Mouse (Mus musculus): ENCODE results near the gene Npb. TPM values are rescaled to one million over a fixed set of nuclear protein-coding genes. Genes with fewer than 3 reads are reported as not detected.

Gene Npb
- polyA plus RNA-seq, 1 experiment from 2014 or later, result not detected

DNA sequence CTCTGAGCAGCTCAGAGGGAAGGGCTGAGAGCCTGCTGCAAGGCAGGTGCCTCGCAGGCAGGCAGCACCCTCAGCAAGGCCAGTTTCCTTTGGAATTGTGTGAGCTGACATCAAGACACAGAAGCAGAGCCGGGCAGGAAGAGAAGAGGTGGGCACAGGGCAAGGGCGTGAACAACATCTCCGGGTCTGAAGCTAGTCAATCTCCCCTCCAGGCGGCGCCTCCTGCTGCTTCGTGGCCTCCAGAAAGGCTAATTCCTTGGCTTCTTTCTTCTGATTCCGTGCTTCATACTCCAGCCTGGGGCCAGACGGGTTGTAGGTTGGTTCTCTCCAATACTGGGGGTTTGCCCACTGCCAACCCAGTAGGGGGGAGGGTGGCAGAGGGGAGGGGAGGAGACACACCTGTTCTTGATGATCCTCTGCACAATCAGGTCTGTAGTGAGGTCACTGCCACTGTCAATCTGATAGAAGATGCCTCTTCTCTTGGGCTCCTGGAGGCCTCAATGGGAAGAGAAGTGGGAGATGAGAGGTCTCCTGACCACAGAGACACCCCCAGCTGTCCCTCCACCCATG lies 2.3 kb downstream of the Npb start:
- 77% methylated on average over 9 of the region's 9 CpGs for WGBS
- H3K27ac ChIP-seq (ENCODE audit: low read length), result no peak overlapping the region
- H3K9ac ChIP-seq (replicated peaks; ENCODE audit: low read depth, low read length), result no peak overlapping the region
- peaks cover 3% of the 10 kb centered on the region for H3K27me3 ChIP-seq (replicated peaks; ENCODE audit: control insufficient read depth, insufficient read depth, low read length)
- no peaks in the 10 kb centered on the region for H3K9me3 ChIP-seq (ENCODE audit: control insufficient read depth, low read length)
- peaks cover 23% of the 10 kb centered on the region for H3K36me3 ChIP-seq (ENCODE audit: control insufficient read depth, insufficient read depth)
- ATAC-seq, result no peak
- no peak overlapping the region for H3K4me2 ChIP-seq (ENCODE audit: low read length)
- H3K4me3 ChIP-seq (replicated peaks; ENCODE audit: low read length), result no peak overlapping the region
- peaks cover 9% of the 10 kb centered on the region for H3K4me1 ChIP-seq (replicated peaks; ENCODE audit: control insufficient read depth, insufficient read depth, low read length)

DNA sequence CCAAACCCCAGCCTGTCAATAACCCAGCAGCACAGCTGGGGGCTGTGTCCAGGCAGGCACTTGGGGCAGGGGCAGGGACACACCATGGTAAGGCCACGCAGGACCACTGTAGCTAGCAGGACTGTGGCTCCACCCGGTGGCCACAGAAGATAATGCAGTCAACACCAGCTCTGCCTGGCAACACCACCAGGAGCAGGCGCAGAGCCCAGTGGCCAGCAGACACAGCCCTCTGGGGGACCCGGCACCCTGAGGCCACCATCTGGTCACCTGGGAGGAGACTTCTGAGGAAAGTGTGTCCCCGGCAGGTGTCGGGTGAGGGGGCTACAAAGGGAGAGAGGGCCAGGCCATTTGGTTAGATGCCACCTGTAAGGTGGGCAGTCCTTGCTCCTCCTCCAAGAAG lies 4.5 kb downstream of the Npb start:
- Histone ChIP-seq H3K27me3 (replicated peaks; ENCODE audit: control insufficient read depth, insufficient read depth, low read length) (peaks cover 3% of the 10 kb centered on the region), H3K27ac (ENCODE audit: low read length) (no peak overlapping the region), H3K9me3 (ENCODE audit: control insufficient read depth, low read length) (no peaks in the 10 kb centered on the region), H3K36me3 (ENCODE audit: control insufficient read depth, insufficient read depth) (peaks cover 18% of the 10 kb centered on the region), H3K4me1 (replicated peaks; ENCODE audit: control insufficient read depth, insufficient read depth, low read length) (peaks cover 25% of the 10 kb centered on the region), H3K4me3 (replicated peaks; ENCODE audit: low read length) (no peak overlapping the region), H3K4me2 (ENCODE audit: low read length) (no peak overlapping the region), H3K9ac (replicated peaks; ENCODE audit: low read depth, low read length) (no peak overlapping the region)
- ATAC-seq, result no peak
- 39% methylated on average over 6 of the region's 6 CpGs for WGBS

DNA sequence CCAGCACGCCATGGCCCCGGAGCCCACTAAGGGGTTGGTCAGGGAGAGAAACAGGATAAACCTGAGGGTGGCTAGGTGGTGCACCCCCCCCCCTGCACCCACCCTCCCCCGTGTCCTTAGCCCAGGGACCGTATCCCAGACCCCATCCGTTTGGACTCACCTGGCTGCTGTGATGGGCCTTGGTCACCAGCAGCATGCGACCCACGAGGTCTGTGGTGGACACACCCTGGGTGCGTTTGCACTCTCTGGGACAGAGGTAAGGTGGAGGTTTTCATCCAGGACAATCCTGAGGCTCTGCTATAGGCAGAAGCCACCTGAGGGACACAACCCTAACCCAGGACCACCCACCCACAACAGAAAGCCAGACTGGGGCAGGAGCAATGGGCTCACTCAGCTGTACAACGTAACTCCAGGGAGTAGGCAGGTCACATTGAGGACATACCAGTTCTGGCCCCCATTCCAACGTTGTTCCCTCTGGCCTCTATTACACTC lies 5.2 kb downstream of the Npb start:
- H3K36me3 ChIP-seq (ENCODE audit: control insufficient read depth, insufficient read depth), result peaks cover 21% of the 10 kb centered on the region

DNA sequence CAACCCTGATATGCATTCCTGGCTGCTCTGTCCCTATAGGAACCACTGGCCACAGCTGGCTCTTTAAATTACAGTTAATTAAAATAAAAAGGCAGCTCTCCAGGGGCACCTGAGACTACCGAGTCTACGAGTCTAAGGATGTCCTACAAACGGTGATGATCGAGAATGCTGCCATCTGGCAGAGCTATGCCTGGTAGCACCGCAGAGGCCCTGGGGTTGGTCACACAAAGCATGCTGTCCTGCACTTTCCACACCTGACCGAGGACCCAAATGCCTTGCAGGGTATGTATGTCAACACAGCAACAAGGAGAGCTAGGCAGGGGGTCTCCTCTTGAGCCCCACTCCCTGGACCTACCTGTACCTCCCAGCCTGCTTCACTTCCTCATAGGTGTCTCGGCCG lies 5.7 kb downstream of the Npb start:
- ATAC-seq, result no peak

More for the DNA sequence above, 5.2 kb downstream of the Npb start:
- Histone ChIP-seq H3K9ac (replicated peaks; ENCODE audit: low read depth, low read length) (no peak overlapping the region), H3K27me3 (replicated peaks; ENCODE audit: control insufficient read depth, insufficient read depth, low read length) (peaks cover 3% of the 10 kb centered on the region), H3K27ac (ENCODE audit: low read length) (no peak overlapping the region), H3K4me1 (replicated peaks; ENCODE audit: control insufficient read depth, insufficient read depth, low read length) (peaks cover 20% of the 10 kb centered on the region), H3K4me3 (replicated peaks; ENCODE audit: low read length) (no peak overlapping the region), H3K4me2 (ENCODE audit: low read length) (no peak overlapping the region), H3K9me3 (ENCODE audit: control insufficient read depth, low read length) (no peaks in the 10 kb centered on the region)
- ATAC-seq, result no peak
- WGBS, result 90% methylated on average over 10 of the region's 10 CpGs

DNA sequence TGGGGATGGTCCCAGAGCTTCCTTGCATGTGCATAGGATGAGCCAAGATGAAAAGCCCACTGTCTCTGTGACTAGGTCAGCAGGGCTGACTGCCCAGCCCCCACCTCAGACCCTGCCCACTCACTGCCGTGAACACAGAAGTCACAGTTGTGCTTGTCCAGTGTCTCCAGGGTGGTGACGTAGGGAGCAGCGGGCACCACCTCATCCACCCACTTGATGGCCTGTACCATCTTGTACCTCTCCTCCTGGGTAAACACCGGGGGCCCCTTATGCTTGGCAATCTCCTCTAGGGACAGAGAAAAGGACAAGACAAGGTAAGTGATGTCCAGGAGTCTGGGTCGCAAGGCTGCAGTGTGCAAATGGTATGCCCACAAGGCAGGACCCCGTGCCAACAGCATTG lies 6.9 kb downstream of the Npb start:
- no peaks in the 10 kb centered on the region for H3K9me3 ChIP-seq (ENCODE audit: control insufficient read depth, low read length)
- H3K9ac ChIP-seq (replicated peaks; ENCODE audit: low read depth, low read length), result no peak overlapping the region
- WGBS, result 94% methylated on average over 6 of the region's 6 CpGs
- H3K4me3 ChIP-seq (replicated peaks; ENCODE audit: low read length), result no peak overlapping the region
- H3K4me1 ChIP-seq (replicated peaks; ENCODE audit: control insufficient read depth, insufficient read depth, low read length), result peaks cover 17% of the 10 kb centered on the region
- H3K27me3 ChIP-seq (replicated peaks; ENCODE audit: control insufficient read depth, insufficient read depth, low read length), result no peaks in the 10 kb centered on the region
- peaks cover 24% of the 10 kb centered on the region for H3K36me3 ChIP-seq (ENCODE audit: control insufficient read depth, insufficient read depth)
- ATAC-seq, result no peak
- no peak overlapping the region for H3K27ac ChIP-seq (ENCODE audit: low read length)
- no peak overlapping the region for H3K4me2 ChIP-seq (ENCODE audit: low read length)

More for the DNA sequence above, 5.7 kb downstream of the Npb start:
- Histone ChIP-seq H3K4me1 (replicated peaks; ENCODE audit: control insufficient read depth, insufficient read depth, low read length) (peaks cover 17% of the 10 kb centered on the region), H3K27me3 (replicated peaks; ENCODE audit: control insufficient read depth, insufficient read depth, low read length) (peaks cover 3% of the 10 kb centered on the region), H3K36me3 (ENCODE audit: control insufficient read depth, insufficient read depth) (peaks cover 22% of the 10 kb centered on the region), H3K27ac (ENCODE audit: low read length) (no peak overlapping the region), H3K9me3 (ENCODE audit: control insufficient read depth, low read length) (no peaks in the 10 kb centered on the region), H3K9ac (replicated peaks; ENCODE audit: low read depth, low read length) (no peak overlapping the region), H3K4me3 (replicated peaks; ENCODE audit: low read length) (no peak overlapping the region), H3K4me2 (ENCODE audit: low read length) (no peak overlapping the region)
- 85% methylated on average over 8 of the region's 8 CpGs for WGBS

DNA sequence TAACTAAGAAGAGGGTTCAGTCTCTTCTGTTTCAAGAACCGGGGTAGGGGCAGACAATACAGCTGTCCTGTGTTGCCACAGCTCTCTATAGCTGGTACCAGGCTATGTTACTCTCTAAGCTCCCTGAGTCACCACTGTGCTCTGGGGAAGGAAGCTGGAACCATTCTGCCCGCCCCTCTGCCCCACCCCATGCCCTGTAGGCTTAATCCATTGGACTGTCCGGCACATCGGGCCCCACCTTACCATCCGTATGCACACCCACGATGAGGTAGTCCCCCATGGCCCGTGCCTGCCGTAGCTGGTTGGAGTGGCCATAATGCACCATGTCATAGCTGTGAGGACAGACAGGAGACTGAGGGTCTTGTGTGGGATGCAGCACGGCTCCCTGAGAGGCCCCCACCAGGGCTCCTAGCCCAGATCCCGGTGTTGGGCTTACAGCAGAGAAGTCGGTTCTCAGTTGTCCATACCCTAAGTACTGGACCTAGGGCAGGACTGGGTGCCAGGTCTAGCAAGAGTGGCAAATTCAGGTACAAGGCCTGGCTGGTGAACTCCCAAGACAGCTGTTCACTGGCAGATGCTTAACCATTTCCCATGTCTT lies 7.4 kb downstream of the Npb start:
- Histone ChIP-seq H3K4me2 (ENCODE audit: low read length) (no peak overlapping the region), H3K9me3 (ENCODE audit: control insufficient read depth, low read length) (no peaks in the 10 kb centered on the region), H3K4me1 (replicated peaks; ENCODE audit: control insufficient read depth, insufficient read depth, low read length) (peaks cover 17% of the 10 kb centered on the region), H3K4me3 (replicated peaks; ENCODE audit: low read length) (no peak overlapping the region), H3K9ac (replicated peaks; ENCODE audit: low read depth, low read length) (no peak overlapping the region), H3K27ac (ENCODE audit: low read length) (no peak overlapping the region), H3K36me3 (ENCODE audit: control insufficient read depth, insufficient read depth) (peaks cover 27% of the 10 kb centered on the region), H3K27me3 (replicated peaks; ENCODE audit: control insufficient read depth, insufficient read depth, low read length) (no peaks in the 10 kb centered on the region)
- no peak for ATAC-seq
- 93% methylated on average over 11 of the region's 11 CpGs for WGBS

DNA sequence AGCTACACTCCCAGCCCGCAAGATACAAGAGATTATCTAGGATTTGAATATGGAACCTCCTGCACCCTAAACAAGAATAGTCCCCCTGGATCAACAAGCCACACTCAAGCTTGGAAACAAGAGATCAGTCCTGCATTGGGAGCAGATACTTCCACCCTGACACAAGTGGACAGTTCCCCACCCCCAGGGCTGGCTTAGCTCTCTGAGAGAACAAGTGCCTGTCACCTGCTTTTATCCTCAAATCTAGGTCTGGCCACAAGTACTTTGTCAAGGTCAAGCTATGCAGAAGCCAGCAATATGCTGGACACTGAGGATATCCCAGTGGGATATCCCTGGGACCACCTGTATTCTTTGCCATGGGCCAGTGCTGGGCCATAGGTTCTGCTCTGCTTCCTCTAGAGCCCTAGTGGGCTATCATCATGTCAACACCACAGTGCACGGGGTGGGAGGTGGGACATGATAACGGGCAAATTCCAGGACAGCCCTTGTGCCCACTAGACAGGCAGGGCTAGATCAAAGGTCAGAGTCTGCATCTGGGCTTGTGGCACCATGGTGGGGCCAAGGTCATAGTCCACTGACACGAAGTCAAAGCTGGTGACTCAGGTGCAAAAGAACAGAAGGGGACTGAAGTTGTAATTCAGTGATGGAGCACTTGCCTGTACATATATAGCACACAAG lies 8.5 kb downstream of the Npb start:
- no peaks in the 10 kb centered on the region for H3K27me3 ChIP-seq (replicated peaks; ENCODE audit: control insufficient read depth, insufficient read depth, low read length)
- ATAC-seq, result no peak
- H3K4me1 ChIP-seq (replicated peaks; ENCODE audit: control insufficient read depth, insufficient read depth, low read length), result peaks cover 17% of the 10 kb centered on the region
- H3K27ac ChIP-seq (ENCODE audit: low read length), result peak overlapping the region; percentile 33; the same call in 1 of the 2 replicates
- H3K9me3 ChIP-seq (ENCODE audit: control insufficient read depth, low read length), result no peaks in the 10 kb centered on the region
- WGBS, result 44% methylated on average over 4 of the region's 4 CpGs
- peak overlapping the region; percentile 78 for H3K9ac ChIP-seq (replicated peaks; ENCODE audit: low read depth, low read length)
- peak overlapping the region; percentile 67 for H3K4me3 ChIP-seq (replicated peaks; ENCODE audit: low read length)
- H3K4me2 ChIP-seq (ENCODE audit: low read length), result peak overlapping the region; percentile 62
- H3K36me3 ChIP-seq (ENCODE audit: control insufficient read depth, insufficient read depth), result peaks cover 22% of the 10 kb centered on the region

DNA sequence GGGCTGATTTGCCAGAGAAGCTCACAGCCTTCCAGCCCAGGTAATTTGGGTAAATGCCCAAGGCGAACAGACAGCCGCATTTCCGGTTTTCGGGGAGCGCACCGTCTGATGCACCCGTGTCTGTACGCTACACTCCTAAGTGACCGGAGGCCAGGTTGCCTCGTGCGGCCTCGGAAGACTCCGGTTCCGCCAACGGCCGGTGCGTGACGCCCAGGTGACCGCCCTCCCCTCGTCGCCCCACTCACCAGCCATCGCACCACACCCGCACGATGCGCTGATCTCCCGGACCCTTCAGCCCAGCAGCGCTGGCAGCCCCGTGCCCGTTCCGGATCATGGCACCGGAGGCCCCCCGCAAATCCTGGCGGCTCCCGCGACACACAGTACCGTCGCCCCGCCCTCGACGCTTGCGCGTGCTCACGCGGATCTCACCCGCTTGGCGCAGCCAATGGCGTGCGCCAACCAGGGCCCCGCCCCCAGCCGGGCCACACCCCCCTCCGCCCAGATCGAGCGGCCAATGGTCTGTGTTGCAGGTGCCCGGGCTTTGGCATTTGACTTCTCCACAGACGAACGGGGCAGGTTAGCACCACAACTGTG lies 9.3 kb downstream of the Npb start, which contains the start of gene Pcyt2:
Pcyt2 (minus strand) TSS at position 418 of the 594 bp plus-strand sequence.
- peak within 1 kb of the TSS; percentile 67 for H3K4me3 ChIP-seq (replicated peaks; ENCODE audit: low read length)
- H3K27ac ChIP-seq (ENCODE audit: low read length), result peak within 1 kb of the TSS; percentile 67
- no peaks in the 10 kb centered on the region for H3K27me3 ChIP-seq (replicated peaks; ENCODE audit: control insufficient read depth, insufficient read depth, low read length)
- WGBS, result under 1% methylated on average over 56 of the region's 56 CpGs
- H3K9ac ChIP-seq (replicated peaks; ENCODE audit: low read depth, low read length), result peak within 1 kb of the TSS; percentile 78
- H3K36me3 ChIP-seq (ENCODE audit: control insufficient read depth, insufficient read depth), result peaks cover 22% of the 10 kb centered on the region
- peak; percentile 96 for ATAC-seq
- H3K9me3 ChIP-seq (ENCODE audit: control insufficient read depth, low read length), result no peaks in the 10 kb centered on the region
- H3K4me2 ChIP-seq (ENCODE audit: low read length), result peak within 1 kb of the TSS; percentile 62
- H3K4me1 ChIP-seq (replicated peaks; ENCODE audit: control insufficient read depth, insufficient read depth, low read length), result peaks cover 17% of the 10 kb centered on the region
